Mouse (Mus musculus): Measurements from ENCODE around the gene Tppp3.

DNA sequence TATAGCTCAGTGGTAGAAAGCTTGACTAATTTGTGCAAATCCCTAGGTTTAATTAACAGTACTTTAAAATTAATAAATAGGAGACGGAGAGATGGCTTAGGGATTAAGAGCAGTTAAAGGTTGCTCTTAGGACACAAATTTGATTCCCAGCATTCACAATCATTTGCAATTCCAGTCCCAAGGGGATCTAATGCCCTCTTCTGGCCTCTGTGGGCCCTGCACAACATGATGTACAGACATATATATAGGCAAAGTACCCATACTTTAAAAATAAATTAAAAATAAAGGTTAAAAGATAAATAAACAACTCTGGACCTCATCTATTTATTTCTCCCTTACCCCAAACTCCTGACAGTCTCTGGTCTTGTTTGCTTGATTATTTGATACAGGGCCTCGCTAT, 52.3 kb downstream of the Tppp3 start:
- TF ChIP-seq POLR2A (IDR thresholded peaks at IDR 0.05; ENCODE audit: insufficient read depth, low read length) (no peak), CTCF (IDR thresholded peaks at IDR 0.05; ENCODE audit: low read depth, low read length) (no peak), EP300 (IDR thresholded peaks at IDR 0.05; ENCODE audit: insufficient read depth, low read depth, low read length) (no peak)
